Mouse (Mus musculus) frontal cortex, postnatal 36 days (tissue): ENCODE measurements at regions not wholly inside any gene's neighbourhood (a gene's known extent, or its start where the extent isn't known, plus 50 kb on each side); places are given as distances from the start of the nearest gene placed in this dataset.

Source experiments
- DNase-seq, 2 experiments: peaks; one replicate each; pipeline ENCODE4 v3.0.0; 2022; ENCODE audit warnings: low spot score in 2 of 2

GRCm38 (mm10) chr7:115192482-115192881 lies 449.0 kb downstream of the Insc start:
- DNase-seq: no peak

- no peak for DNase-seq
Observed at GRCm38 (mm10) chr7:115192992-115193761, 449.7 kb downstream of the Insc start.

- DNase-seq: no peak
Observed at GRCm38 (mm10) chr7:115204916-115205315, 461.4 kb downstream of the Insc start.

GRCm38 (mm10) chr7:115206479-115207134 lies 463.1 kb downstream of the Insc start:
- no peak for DNase-seq

- DNase-seq: no peak
Observed at GRCm38 (mm10) chr7:115208781-115209180, 465.3 kb downstream of the Insc start.

- DNase-seq: no peak
Observed at GRCm38 (mm10) chr7:115210012-115210411, 466.5 kb downstream of the Insc start.

GRCm38 (mm10) chr7:115216838-115217237 lies 473.3 kb downstream of the Insc start:
- peak; percentile 72 to 85 for DNase-seq

- DNase-seq: no peak
Observed at GRCm38 (mm10) chr7:115217255-115217654, 473.8 kb downstream of the Insc start.

- no peak for DNase-seq
Observed at GRCm38 (mm10) chr7:115217712-115218111, 474.2 kb downstream of the Insc start.

- no peak for DNase-seq
Observed at GRCm38 (mm10) chr7:115218596-115219180, 475.2 kb downstream of the Insc start.

GRCm38 (mm10) chr7:115222642-115223041 lies 479.1 kb downstream of the Insc start:
- DNase-seq: no peak

GRCm38 (mm10) chr7:115230525-115230924 lies 487.0 kb downstream of the Insc start:
- no peak for DNase-seq

- DNase-seq: no peak
Observed at GRCm38 (mm10) chr7:115233850-115234436, 490.4 kb downstream of the Insc start.

- DNase-seq: no peak
Observed at GRCm38 (mm10) chr7:115237131-115237530, 493.6 kb downstream of the Insc start.

- no peak for DNase-seq
Observed at GRCm38 (mm10) chr7:115251591-115252369, 508.3 kb downstream of the Insc start.

GRCm38 (mm10) chr7:115252370-115252750 lies 508.9 kb downstream of the Insc start:
- no peak for DNase-seq

- DNase-seq: no peak
Observed at GRCm38 (mm10) chr7:115258626-115259025, 515.1 kb downstream of the Insc start.

GRCm38 (mm10) chr7:115263082-115263481 lies 519.6 kb downstream of the Insc start:
- peak; percentile 2 to 5 for DNase-seq

- no peak for DNase-seq
Observed at GRCm38 (mm10) chr7:115266141-115266540, 522.6 kb downstream of the Insc start.

- no peak for DNase-seq
Observed at GRCm38 (mm10) chr7:115270803-115271202, 527.3 kb downstream of the Insc start.

GRCm38 (mm10) chr7:115274836-115275235 lies 531.3 kb downstream of the Insc start:
- no peak for DNase-seq
